Mouse (Mus musculus) heart, postnatal 4 days (tissue): ENCODE results near the gene Armc6. TPM values are rescaled to one million over a fixed set of nuclear protein-coding genes. Genes with fewer than 3 reads are reported as not detected.

Experiments used
- DNase-seq: peaks from one replicate; pipeline ENCODE4 v3.0.0; 2021
- total RNA-seq, 2 experiments: library from RNA; stranded (reverse); gene quantifications; 2 replicates each; pipeline ENCODE4 v1.2.3; 2021

Gene Armc6
- total RNA-seq: 10 to 100 TPM; 10.2 to 10.6 TPM

- DNase-seq: peak; percentile 95
Measured at GRCm38 (mm10) chr8:70234080-70234780, at the start of gene Armc6, which contains the start of gene Sugp2. Gene Armc6 (minus strand): TSS chr8:70234466. Gene Sugp2 (plus strand): TSS chr8:70234226.

- peak; percentile 54 for DNase-seq
Measured at GRCm38 (mm10) chr8:70283136-70284077, 49.1 kb upstream of the Armc6 start.

- peak; percentile 95 for DNase-seq
Measured at GRCm38 (mm10) chr8:70282603-70283135, 48.4 kb upstream of the Armc6 start, which contains the start of gene Homer3. Gene Homer3 (plus strand): TSS chr8:70282827.

GRCm38 (mm10) chr8:70281001-70281400 lies 46.7 kb upstream of the Armc6 start:
- no peak for DNase-seq

- no peak for DNase-seq
Measured at GRCm38 (mm10) chr8:70279266-70279665, 45.0 kb upstream of the Armc6 start.

GRCm38 (mm10) chr8:70278175-70278574 lies 43.9 kb upstream of the Armc6 start:
- no peak for DNase-seq

GRCm38 (mm10) chr8:70276476-70276875 lies 42.2 kb upstream of the Armc6 start:
- DNase-seq: peak; percentile 55

- no peak for DNase-seq
Measured at GRCm38 (mm10) chr8:70274350-70274749, 40.1 kb upstream of the Armc6 start.

GRCm38 (mm10) chr8:70272949-70273348 lies 38.7 kb upstream of the Armc6 start:
- no peak for DNase-seq

- DNase-seq: peak; percentile 57
Measured at GRCm38 (mm10) chr8:70268799-70269565, 34.7 kb upstream of the Armc6 start.

GRCm38 (mm10) chr8:70268311-70268710 lies 34.0 kb upstream of the Armc6 start:
- DNase-seq: no peak

- DNase-seq: no peak
Measured at GRCm38 (mm10) chr8:70267674-70268073, 33.4 kb upstream of the Armc6 start.

GRCm38 (mm10) chr8:70259043-70259442 lies 24.8 kb upstream of the Armc6 start:
- no peak for DNase-seq

GRCm38 (mm10) chr8:70258600-70258999 lies 24.3 kb upstream of the Armc6 start:
- peak; percentile 52 for DNase-seq

GRCm38 (mm10) chr8:70257456-70257855 lies 23.2 kb upstream of the Armc6 start:
- no peak for DNase-seq

GRCm38 (mm10) chr8:70254628-70255027 lies 20.4 kb upstream of the Armc6 start:
- no peak for DNase-seq

- no peak for DNase-seq
Measured at GRCm38 (mm10) chr8:70247841-70248240, 13.6 kb upstream of the Armc6 start.

- no peak for DNase-seq
Measured at GRCm38 (mm10) chr8:70246622-70247021, 12.4 kb upstream of the Armc6 start.

GRCm38 (mm10) chr8:70240642-70241041 lies 6.4 kb upstream of the Armc6 start:
- DNase-seq: no peak

- DNase-seq: no peak
Measured at GRCm38 (mm10) chr8:70237842-70238241, 3.6 kb upstream of the Armc6 start.

GRCm38 (mm10) chr8:70234781-70235128 lies 489 bp upstream of the Armc6 start:
- DNase-seq: no peak

GRCm38 (mm10) chr8:70233606-70234005 lies 660 bp downstream of the Armc6 start:
- no peak for DNase-seq
